Mouse (Mus musculus) midbrain, embryonic 16.5 days (tissue): ENCODE measurements around the gene Itga9. TPM values are rescaled to one million over a fixed set of nuclear protein-coding genes. Genes with fewer than 3 reads are reported as not detected.

Experiments used
- ATAC-seq: fragments of 200-750 bp; cut with Nextera tagmentation; 2 replicates; pipeline ENCODE4 v1.8.0; 2017; ENCODE audit warnings: moderate TSS enrichment
- H3K27ac ChIP-seq: fragments of 300-500 bp; sonication (generic); 2 replicates; pipeline ENCODE4 v1.5.1; 2014; ENCODE audit warnings: mild to moderate bottlenecking, low read length, mixed read lengths
- H3K27me3 ChIP-seq: fragments of 300-500 bp; sonication (generic); 2 replicates; pipeline ENCODE4 v1.6.1; 2014; ENCODE audit warnings: low read depth, low read length, mixed read lengths; ENCODE audit not compliant: control insufficient read depth, insufficient read depth
- H3K36me3 ChIP-seq: fragments of 300-500 bp; sonication (generic); 2 replicates; pipeline ENCODE4 v1.6.1; 2014; ENCODE audit warnings: mild to moderate bottlenecking, low read length, moderate library complexity, mixed read lengths; ENCODE audit not compliant: control insufficient read depth, insufficient read depth
- H3K4me1 ChIP-seq: fragments of 300-500 bp; sonication (generic); 2 replicates; pipeline ENCODE4 v1.6.1; 2014; ENCODE audit warnings: mild to moderate bottlenecking, low read length, mixed read lengths; ENCODE audit not compliant: control insufficient read depth, insufficient read depth
- H3K4me2 ChIP-seq: fragments of 300-500 bp; sonication (generic); 2 replicates; pipeline ENCODE4 v1.6.1; 2014; ENCODE audit warnings: mild to moderate bottlenecking, low read length, mixed read lengths
- H3K4me3 ChIP-seq: fragments of 300-500 bp; sonication (generic); 2 replicates; pipeline ENCODE4 v1.5.1; 2014; ENCODE audit warnings: low read depth, mild to moderate bottlenecking, low read length, moderate library complexity, mixed read lengths
- H3K9ac ChIP-seq: fragments of 300-500 bp; sonication (generic); 2 replicates; pipeline ENCODE4 v1.6.1; 2014; ENCODE audit warnings: low read depth, low read length, mixed read lengths
- H3K9me3 ChIP-seq: fragments of 300-500 bp; sonication (generic); replicated peaks from 2 replicates; pipeline ENCODE4 v1.6.1; 2014; ENCODE audit warnings: mild to moderate bottlenecking, low read length, mixed read lengths; ENCODE audit not compliant: control insufficient read depth, poor library complexity, severe bottlenecking
- WGBS: fragments of 180-500 bp; shearing (Covaris S2); extraction: QIAGEN DNeasy Blood & Tissue Kit; methylation state at CpG from one replicate; pipeline ENCODE4 v1.1.7; 2014; 5-methylcytosine and 5-hydroxymethylcytosine counted together
- polyA plus RNA-seq: library from polyadenylated mRNA; unstranded; fragments of >200 nt; fragmentation: Nextera tagmentation; extraction: Ambion mirVana; gene quantifications from 2 replicates; pipeline ENCODE4 v1.2.1, GENCODE M21; 2015

Gene Itga9
- polyA plus RNA-seq, 1 experiment from 2014 or later, result 1.0 TPM

DNA sequence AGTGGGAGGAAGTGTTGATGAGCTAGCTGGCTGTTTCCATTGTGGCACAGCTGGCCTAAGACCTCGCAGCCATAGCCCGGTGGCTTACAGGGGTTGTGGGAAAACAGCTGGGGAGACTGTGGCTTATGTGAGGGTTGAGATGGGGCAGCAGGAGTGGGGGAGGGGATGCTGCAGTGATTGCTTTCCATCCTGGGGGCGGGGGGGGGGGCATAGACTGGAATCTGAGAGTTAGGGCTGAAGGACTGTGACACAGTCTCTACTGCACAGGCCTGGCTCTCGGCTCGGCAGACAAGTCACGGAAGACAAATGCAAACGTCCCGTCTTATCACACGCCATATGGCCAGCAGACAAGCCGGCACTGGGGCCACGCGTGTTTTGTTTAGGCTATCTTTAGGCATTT, 94.4 kb downstream of the Itga9 start:
- Histone ChIP-seq H3K4me2 (no peak overlapping the region), H3K27ac (no peak overlapping the region), H3K4me1 (no peaks in the 10 kb centered on the region), H3K27me3 (no peaks in the 10 kb centered on the region), H3K4me3 (no peak overlapping the region), H3K36me3 (no peaks in the 10 kb centered on the region), H3K9ac (no peak overlapping the region), H3K9me3 (no peaks in the 10 kb centered on the region)
- 83% methylated on average over 11 of the region's 12 CpGs for WGBS
- no peak for ATAC-seq

DNA sequence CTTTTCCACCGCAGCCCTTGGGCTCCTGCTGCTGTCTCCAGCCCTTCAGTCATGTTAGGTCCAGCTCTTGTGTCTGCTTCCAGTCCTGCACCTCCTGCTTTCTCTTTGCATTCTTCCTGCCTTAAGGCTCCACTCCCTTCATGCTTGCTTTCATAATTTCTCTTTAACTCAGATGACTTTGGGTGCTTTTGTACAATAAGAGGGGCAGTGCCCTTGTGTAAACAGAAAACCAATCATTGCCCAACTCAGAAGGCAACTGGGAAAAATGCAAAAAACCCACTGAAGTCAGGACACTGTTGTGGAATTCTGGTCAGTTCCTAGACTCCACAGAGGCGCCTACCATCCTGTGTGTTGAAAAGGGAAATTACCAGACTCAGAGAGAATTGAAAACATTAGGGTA, 95.3 kb downstream of the Itga9 start:
- Histone ChIP-seq H3K36me3 (no peaks in the 10 kb centered on the region), H3K9me3 (no peaks in the 10 kb centered on the region), H3K4me2 (no peak overlapping the region), H3K4me3 (no peak overlapping the region), H3K9ac (no peak overlapping the region), H3K4me1 (no peaks in the 10 kb centered on the region), H3K27ac (no peak overlapping the region), H3K27me3 (no peaks in the 10 kb centered on the region)
- ATAC-seq, result no peak
- WGBS, result 92% methylated on average over 2 of the region's 2 CpGs

DNA sequence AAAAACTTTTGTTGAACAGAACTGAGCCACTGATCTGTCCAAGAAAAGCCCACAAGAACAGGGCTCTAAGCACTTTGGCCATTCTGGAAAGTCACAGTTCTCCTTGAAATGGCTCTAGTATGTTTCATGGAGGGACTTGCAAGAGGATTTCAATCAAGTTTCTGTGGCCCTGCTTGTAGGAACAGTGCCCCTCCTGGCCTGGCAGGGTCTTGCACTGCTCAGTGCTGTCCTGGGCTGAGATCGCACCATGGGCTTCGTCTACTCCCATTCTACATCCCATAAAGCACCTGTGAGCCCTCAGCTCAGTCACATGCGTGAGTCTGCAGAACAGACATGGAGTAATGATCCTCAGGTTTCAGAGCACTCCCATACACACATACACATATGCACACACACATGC, 96.7 kb downstream of the Itga9 start:
- 85% methylated on average over 3 of the region's 3 CpGs for WGBS
- Histone ChIP-seq H3K9ac (no peak overlapping the region), H3K4me2 (no peak overlapping the region), H3K27ac (no peak overlapping the region), H3K4me1 (no peaks in the 10 kb centered on the region), H3K27me3 (no peaks in the 10 kb centered on the region), H3K36me3 (no peaks in the 10 kb centered on the region), H3K4me3 (no peak overlapping the region), H3K9me3 (no peaks in the 10 kb centered on the region)
- no peak for ATAC-seq

DNA sequence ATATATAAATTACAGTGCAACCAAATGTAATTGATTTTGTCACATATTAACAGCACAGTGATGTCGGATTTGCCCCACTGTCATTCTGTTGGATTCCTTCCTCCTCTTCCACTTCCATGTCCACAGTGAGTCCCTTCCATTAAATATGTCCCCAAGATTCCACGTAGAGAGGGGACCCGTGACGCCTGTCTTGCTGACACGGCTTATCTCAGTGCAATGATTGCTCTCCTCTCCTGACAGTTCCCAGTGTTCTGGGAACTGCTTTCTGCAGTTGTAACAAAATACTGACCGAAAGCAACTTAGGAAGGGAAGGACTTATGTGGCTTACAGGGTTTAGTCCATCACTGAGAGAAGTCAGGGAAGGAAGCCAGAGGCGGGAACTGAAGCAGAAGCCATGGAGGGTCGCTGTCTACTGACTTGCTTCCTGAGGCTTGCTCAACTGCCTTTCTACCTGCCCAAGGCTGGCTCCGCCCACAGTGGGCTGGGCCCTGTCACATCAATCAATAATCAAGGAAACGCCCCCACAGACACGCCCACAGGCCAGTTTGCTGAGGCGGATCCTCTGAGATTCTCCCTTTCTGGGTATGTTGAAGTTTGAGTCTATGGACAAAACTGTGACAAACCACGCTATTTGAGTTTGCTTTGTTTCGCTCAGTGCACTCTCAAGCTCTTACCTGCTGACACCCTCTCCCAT, 99.0 kb downstream of the Itga9 start:
- H3K27me3 ChIP-seq, result no peaks in the 10 kb centered on the region
- H3K27ac ChIP-seq, result no peak overlapping the region
- no peak overlapping the region for H3K4me3 ChIP-seq
- H3K9ac ChIP-seq, result no peak overlapping the region
- H3K9me3 ChIP-seq, result no peaks in the 10 kb centered on the region
- H3K36me3 ChIP-seq, result no peaks in the 10 kb centered on the region
- 61% methylated on average over 14 of the region's 14 CpGs for WGBS
- no peak for ATAC-seq
- H3K4me2 ChIP-seq, result no peak overlapping the region
- no peaks in the 10 kb centered on the region for H3K4me1 ChIP-seq

DNA sequence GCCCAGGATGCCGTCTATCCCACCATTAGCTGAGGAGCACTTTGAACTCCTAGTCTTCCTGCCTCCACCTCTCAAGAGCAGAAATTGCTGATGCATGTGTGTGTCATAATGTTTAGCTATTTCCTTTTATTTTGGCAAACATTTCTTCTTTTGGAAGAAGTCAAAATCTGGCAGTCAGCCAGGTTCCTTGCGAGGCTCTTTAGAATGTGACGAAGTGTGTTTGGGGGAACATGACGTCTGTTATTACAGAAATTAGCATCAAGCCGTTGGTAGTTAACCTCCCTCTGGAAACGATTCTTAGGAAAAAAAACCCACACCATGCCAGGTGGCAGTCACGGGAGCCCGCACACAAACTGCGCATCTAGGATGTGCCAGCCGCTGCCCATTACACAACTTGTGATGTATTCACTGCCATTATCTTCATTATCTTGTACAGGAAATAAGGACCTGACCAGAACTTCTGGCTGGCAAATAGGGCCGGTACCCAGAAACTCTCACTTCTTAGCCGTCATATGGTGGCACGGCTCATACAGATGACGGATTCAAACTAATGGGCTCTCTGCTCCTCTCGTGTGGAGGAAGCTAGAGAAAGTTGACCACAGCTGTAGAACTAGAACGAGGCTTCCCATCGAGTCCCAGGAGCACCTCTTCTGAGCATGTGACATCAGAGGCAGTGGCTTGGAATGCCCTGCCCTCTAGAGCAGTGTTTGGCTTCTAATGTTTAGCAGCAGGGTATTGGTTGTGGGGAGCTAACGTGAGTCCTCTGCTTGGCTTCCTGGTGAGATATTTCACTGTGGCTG, 99.9 kb downstream of the Itga9 start:
- Histone ChIP-seq H3K4me1 (no peaks in the 10 kb centered on the region), H3K36me3 (no peaks in the 10 kb centered on the region), H3K4me3 (no peak overlapping the region), H3K27ac (no peak overlapping the region), H3K27me3 (no peaks in the 10 kb centered on the region), H3K9me3 (no peaks in the 10 kb centered on the region), H3K4me2 (no peak overlapping the region), H3K9ac (no peak overlapping the region)
- WGBS, result 72% methylated on average over 18 of the region's 18 CpGs
- ATAC-seq, result no peak

DNA sequence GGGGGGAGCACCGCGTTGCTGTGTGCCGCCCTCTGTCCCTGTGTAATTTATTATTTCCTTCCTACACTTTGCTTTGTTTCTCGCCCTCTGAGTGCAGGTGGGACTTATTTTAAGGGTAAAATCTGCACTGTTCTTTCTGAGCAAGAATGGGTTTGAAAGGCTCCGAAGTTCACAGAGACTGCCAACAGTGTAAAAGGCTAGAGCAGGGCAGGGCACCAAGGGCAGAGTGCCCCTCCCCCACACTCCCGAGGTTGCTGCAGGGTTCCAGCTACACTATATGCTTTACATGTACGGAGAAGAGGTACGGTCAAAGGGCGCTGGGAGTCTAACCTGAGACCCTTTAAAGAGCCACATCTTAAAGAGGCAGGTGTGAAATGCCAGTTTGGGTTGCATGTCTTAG, 104.1 kb downstream of the Itga9 start:
- no peak for ATAC-seq

DNA sequence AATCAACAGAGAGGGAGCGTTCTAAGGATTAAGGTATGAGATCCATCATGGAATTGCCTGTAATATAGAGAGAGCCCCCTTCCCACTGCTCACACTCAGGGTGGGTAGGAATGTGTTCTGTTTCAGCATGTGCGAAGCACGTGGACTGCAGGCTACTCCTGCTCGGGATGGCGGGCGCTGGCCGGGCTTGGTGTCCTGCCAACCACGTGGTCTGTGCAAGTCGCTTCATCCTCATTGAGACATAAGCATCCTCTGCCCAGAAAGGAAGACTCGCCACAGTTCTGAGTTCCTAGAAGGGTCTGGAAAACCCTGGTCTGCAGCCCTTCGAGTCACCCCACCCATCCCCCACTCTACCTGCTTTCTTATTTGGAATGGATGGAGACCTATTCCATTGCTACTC, 105.3 kb downstream of the Itga9 start:
- Histone ChIP-seq H3K4me3 (no peak overlapping the region), H3K9ac (no peak overlapping the region), H3K36me3 (no peaks in the 10 kb centered on the region), H3K4me2 (no peak overlapping the region), H3K27ac (no peak overlapping the region), H3K4me1 (no peaks in the 10 kb centered on the region), H3K27me3 (no peaks in the 10 kb centered on the region), H3K9me3 (no peaks in the 10 kb centered on the region)
- ATAC-seq, result no peak
- WGBS, result 91% methylated on average over 11 of the region's 11 CpGs

More for the DNA sequence above, 104.1 kb downstream of the Itga9 start:
- H3K9ac ChIP-seq, result no peak overlapping the region
- H3K36me3 ChIP-seq, result no peaks in the 10 kb centered on the region
- H3K4me2 ChIP-seq, result no peak overlapping the region
- H3K4me1 ChIP-seq, result no peaks in the 10 kb centered on the region
- H3K27ac ChIP-seq, result no peak overlapping the region
- H3K4me3 ChIP-seq, result no peak overlapping the region
- H3K9me3 ChIP-seq, result no peaks in the 10 kb centered on the region
- H3K27me3 ChIP-seq, result no peaks in the 10 kb centered on the region
- 75% methylated on average over 9 of the region's 9 CpGs for WGBS

DNA sequence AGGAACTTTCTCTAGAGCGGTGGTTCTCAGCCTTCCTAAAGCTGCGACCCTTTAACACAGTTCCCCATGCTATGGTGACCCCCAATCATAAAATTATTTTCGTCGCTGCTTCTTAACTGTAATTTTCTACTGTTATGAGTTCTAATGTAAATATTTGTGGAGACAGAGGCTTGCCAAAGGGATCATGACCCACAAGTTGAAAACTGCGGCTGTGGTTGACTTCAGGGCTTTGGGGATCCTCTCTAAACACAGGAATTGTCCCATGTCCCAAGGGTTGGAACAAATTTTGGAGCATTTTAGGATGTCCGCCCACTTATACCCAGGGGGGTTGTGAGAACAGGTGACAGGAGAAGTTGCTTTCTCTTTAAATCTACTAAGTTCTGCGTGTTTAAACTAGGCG, 107.0 kb downstream of the Itga9 start:
- 92% methylated on average over 8 of the region's 8 CpGs for WGBS
- H3K27me3 ChIP-seq, result no peaks in the 10 kb centered on the region
- no peak overlapping the region for H3K27ac ChIP-seq
- no peaks in the 10 kb centered on the region for H3K4me1 ChIP-seq
- ATAC-seq, result no peak
- H3K9me3 ChIP-seq, result no peaks in the 10 kb centered on the region
- no peak overlapping the region for H3K4me3 ChIP-seq
- H3K4me2 ChIP-seq, result no peak overlapping the region
- no peaks in the 10 kb centered on the region for H3K36me3 ChIP-seq
- H3K9ac ChIP-seq, result no peak overlapping the region

DNA sequence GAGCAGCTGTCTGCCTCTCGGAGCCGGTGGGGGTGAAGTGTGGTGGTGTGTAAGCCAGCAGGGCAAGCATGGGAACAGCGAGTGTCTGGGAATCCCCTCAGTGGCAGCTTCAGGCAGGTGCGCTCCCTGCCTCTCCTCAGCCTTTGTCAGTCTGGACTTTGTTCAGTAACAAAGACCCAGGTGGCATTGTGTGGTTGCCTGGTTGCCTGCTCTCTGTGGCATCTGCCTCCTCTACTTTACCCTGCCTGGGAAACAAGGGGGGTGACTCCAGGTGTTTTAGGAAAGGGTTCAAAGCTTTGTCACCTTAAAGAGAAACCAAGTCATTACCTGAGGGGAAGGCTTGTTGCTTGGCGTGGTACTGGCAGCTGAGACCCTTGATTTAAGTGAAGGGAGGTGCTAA, 108.0 kb downstream of the Itga9 start:
- no peak overlapping the region for H3K4me3 ChIP-seq
- no peak overlapping the region for H3K4me2 ChIP-seq
- no peaks in the 10 kb centered on the region for H3K4me1 ChIP-seq
- H3K9ac ChIP-seq, result no peak overlapping the region
- no peak overlapping the region for H3K27ac ChIP-seq
- no peaks in the 10 kb centered on the region for H3K27me3 ChIP-seq
- H3K36me3 ChIP-seq, result no peaks in the 10 kb centered on the region
- ATAC-seq, result no peak
- H3K9me3 ChIP-seq, result no peaks in the 10 kb centered on the region
- WGBS, result 77% methylated on average over 5 of the region's 5 CpGs
